Mouse (Mus musculus) limb, embryonic 15.5 days (tissue): ENCODE measurements around the gene Igfbp6. TPM values are rescaled to one million over a fixed set of nuclear protein-coding genes. Genes with fewer than 3 reads are reported as not detected.
"Not testable (repeated sequence)": the region's sequence is repeated elsewhere in the genome, so short reads cannot be mapped to it uniquely, and the experiment has no call there.

Experiments used
- ATAC-seq: fragments of 200-750 bp; cut with Nextera tagmentation; 2 replicates; pipeline ENCODE4 v1.8.0; 2017; ENCODE audit warnings: low read depth, moderate TSS enrichment; ENCODE audit not compliant: insufficient number of reproducible peaks, low FRiP score, low TSS enrichment
- H3K27ac ChIP-seq: fragments of 300-500 bp; sonication (generic); 2 replicates; pipeline ENCODE4 v1.5.1; 2015; ENCODE audit warnings: moderate library complexity, mild to moderate bottlenecking, inconsistent platforms
- H3K27me3 ChIP-seq: fragments of 300-500 bp; sonication (generic); 2 replicates; pipeline ENCODE4 v1.6.1; 2015; ENCODE audit warnings: inconsistent platforms
- H3K36me3 ChIP-seq: fragments of 300-500 bp; sonication (generic); 2 replicates; pipeline ENCODE4 v1.6.1; 2015; ENCODE audit warnings: inconsistent platforms
- H3K4me1 ChIP-seq: fragments of 300-500 bp; sonication (generic); 2 replicates; pipeline ENCODE4 v1.6.1; 2015; ENCODE audit warnings: inconsistent platforms
- H3K4me2 ChIP-seq: fragments of 300-500 bp; sonication (generic); 2 replicates; pipeline ENCODE4 v1.6.1; 2015; ENCODE audit warnings: mild to moderate bottlenecking, inconsistent platforms
- H3K4me3 ChIP-seq: fragments of 300-500 bp; sonication (generic); 2 replicates; pipeline ENCODE4 v1.5.1; 2015; ENCODE audit warnings: mild to moderate bottlenecking, inconsistent platforms
- H3K9ac ChIP-seq: fragments of 300-500 bp; sonication (generic); 2 replicates; pipeline ENCODE4 v1.6.1; 2015; ENCODE audit warnings: inconsistent platforms
- H3K9me3 ChIP-seq: fragments of 300-500 bp; sonication (generic); 2 replicates; pipeline ENCODE4 v1.6.1; 2016; ENCODE audit warnings: inconsistent platforms
- WGBS: fragments of 180-500 bp; shearing (Covaris S2); methylation state at CpG from one replicate; pipeline ENCODE4 v1.1.7; 2015; 5-methylcytosine and 5-hydroxymethylcytosine counted together
- polyA plus RNA-seq: library from polyadenylated mRNA; unstranded; fragments of >200 nt; fragmentation: Nextera tagmentation; extraction: Ambion mirVana; gene quantifications from 2 replicates; pipeline ENCODE4 v1.2.1, GENCODE M21; 2015

Gene Igfbp6
- polyA plus RNA-seq, 1 experiment from 2014 or later = 17.5 TPM

GRCm38 (mm10) chr15:102146882-102147281, 2.7 kb downstream of the Igfbp6 start:
- Histone ChIP-seq H3K4me2 (no peak overlapping the region), H3K4me3 (no peak overlapping the region), H3K4me1 (peaks cover 39% of the 10 kb centered on the region), H3K27ac (no peak overlapping the region), H3K9me3 (no peaks in the 10 kb centered on the region), H3K9ac (no peak overlapping the region), H3K36me3 (no peaks in the 10 kb centered on the region), H3K27me3 (peaks cover 23% of the 10 kb centered on the region)
- no peak for ATAC-seq
- WGBS = 5% methylated on average over 1 of the region's 1 CpGs

- Histone ChIP-seq H3K4me1 (peaks cover 38% of the 10 kb centered on the region), H3K27me3 (peaks cover 23% of the 10 kb centered on the region), H3K4me3 (no peak overlapping the region), H3K4me2 (no peak overlapping the region), H3K9ac (0 out of 2 replicates have a peak overlapping the region, but pooled peaks have one; percentile 20), H3K27ac (no peak overlapping the region), H3K9me3 (no peaks in the 10 kb centered on the region), H3K36me3 (no peaks in the 10 kb centered on the region)
- WGBS = 66% methylated on average over 16 of the region's 16 CpGs
- ATAC-seq = no peak
Observed at GRCm38 (mm10) chr15:102147674-102148402, 3.7 kb downstream of the Igfbp6 start.

GRCm38 (mm10) chr15:102149561-102149960, 5.4 kb downstream of the Igfbp6 start:
- Histone ChIP-seq H3K9me3 (no peaks in the 10 kb centered on the region), H3K4me3 (no peak overlapping the region), H3K27ac (no peak overlapping the region), H3K9ac (no peak overlapping the region), H3K27me3 (peaks cover 16% of the 10 kb centered on the region), H3K36me3 (no peaks in the 10 kb centered on the region), H3K4me2 (no peak overlapping the region), H3K4me1 (peaks cover 23% of the 10 kb centered on the region)
- no peak for ATAC-seq
- WGBS = 79% methylated on average over 4 of the region's 4 CpGs

- Histone ChIP-seq H3K9ac (no peak within 1 kb of the TSS), H3K9me3 (no peaks in the 10 kb centered on the region), H3K27ac (no peak within 1 kb of the TSS), H3K36me3 (no peaks in the 10 kb centered on the region), H3K4me3 (no peak within 1 kb of the TSS), H3K4me2 (no peak within 1 kb of the TSS), H3K27me3 (peaks cover 7% of the 10 kb centered on the region), H3K4me1 (peaks cover 18% of the 10 kb centered on the region)
- WGBS = 48% methylated on average over 20 of the region's 20 CpGs
- ATAC-seq = no peak
Observed at GRCm38 (mm10) chr15:102150301-102151135, 6.4 kb downstream of the Igfbp6 start, which contains the start of gene Soat2. Gene Soat2 (plus strand): TSS chr15:102150526.

GRCm38 (mm10) chr15:102152646-102153045, 8.5 kb downstream of the Igfbp6 start:
- Histone ChIP-seq H3K36me3 (no peaks in the 10 kb centered on the region), H3K27me3 (no peaks in the 10 kb centered on the region), H3K9ac (no peak overlapping the region), H3K4me1 (peaks cover 15% of the 10 kb centered on the region), H3K27ac (no peak overlapping the region), H3K4me3 (no peak overlapping the region), H3K9me3 (no peaks in the 10 kb centered on the region), H3K4me2 (no peak overlapping the region)
- no peak for ATAC-seq
- 41% methylated on average over 4 of the region's 4 CpGs for WGBS

- H3K4me3 ChIP-seq, H3K36me3 ChIP-seq, H3K9me3 ChIP-seq, H3K4me2 ChIP-seq, H3K27me3 ChIP-seq, ATAC-seq, H3K4me1 ChIP-seq, H3K9ac ChIP-seq, H3K27ac ChIP-seq: not testable (repeated sequence)
- WGBS = 86% methylated on average over 6 of the region's 6 CpGs
Observed at GRCm38 (mm10) chr15:102155006-102155405, 10.8 kb downstream of the Igfbp6 start.

- Histone ChIP-seq H3K36me3 (no peaks in the 10 kb centered on the region), H3K4me3 (no peak overlapping the region), H3K4me1 (no peaks in the 10 kb centered on the region), H3K9me3 (no peaks in the 10 kb centered on the region), H3K9ac (no peak overlapping the region), H3K27me3 (no peaks in the 10 kb centered on the region), H3K4me2 (no peak overlapping the region), H3K27ac (no peak overlapping the region)
- no peak for ATAC-seq
- 47% methylated on average over 20 of the region's 20 CpGs for WGBS
Observed at GRCm38 (mm10) chr15:102156836-102157235, 12.7 kb downstream of the Igfbp6 start.

- no peak for ATAC-seq
- H3K27me3 ChIP-seq = no peaks in the 10 kb centered on the region
- H3K4me2 ChIP-seq = no peak overlapping the region
- peaks cover 5% of the 10 kb centered on the region; the same call in 1 of the 2 replicates for H3K4me1 ChIP-seq
- H3K9ac ChIP-seq = no peak overlapping the region
- H3K27ac ChIP-seq = no peak overlapping the region
- no peaks in the 10 kb centered on the region for H3K9me3 ChIP-seq
- 60% methylated on average over 26 of the region's 27 CpGs for WGBS
- no peaks in the 10 kb centered on the region for H3K36me3 ChIP-seq
- H3K4me3 ChIP-seq = no peak overlapping the region
Observed at GRCm38 (mm10) chr15:102160415-102161060, 16.4 kb downstream of the Igfbp6 start.

- Histone ChIP-seq H3K36me3 (no peaks in the 10 kb centered on the region), H3K27ac (no peak overlapping the region), H3K4me3 (no peak overlapping the region), H3K4me1 (peaks cover 27% of the 10 kb centered on the region), H3K4me2 (no peak overlapping the region), H3K9me3 (no peaks in the 10 kb centered on the region), H3K27me3 (no peaks in the 10 kb centered on the region), H3K9ac (no peak overlapping the region)
- no peak for ATAC-seq
- WGBS = 62% methylated on average over 3 of the region's 3 CpGs
Observed at GRCm38 (mm10) chr15:102163900-102164693, 19.9 kb downstream of the Igfbp6 start.

- Histone ChIP-seq H3K36me3 (no peaks in the 10 kb centered on the region), H3K9ac (no peak overlapping the region), H3K4me1 (peaks cover 29% of the 10 kb centered on the region), H3K27ac (peak overlapping the region; percentile 27; the same call in 1 of the 2 replicates), H3K27me3 (no peaks in the 10 kb centered on the region), H3K4me3 (no peak overlapping the region), H3K4me2 (no peak overlapping the region), H3K9me3 (no peaks in the 10 kb centered on the region)
- no peak for ATAC-seq
- 24% methylated on average over 6 of the region's 6 CpGs for WGBS
Observed at GRCm38 (mm10) chr15:102165468-102166100, 21.4 kb downstream of the Igfbp6 start.

- Histone ChIP-seq H3K4me1 (peaks cover 29% of the 10 kb centered on the region), H3K36me3 (peaks cover 9% of the 10 kb centered on the region), H3K9ac (no peak overlapping the region), H3K27ac (peak overlapping the region; percentile 74), H3K4me3 (no peak overlapping the region), H3K9me3 (no peaks in the 10 kb centered on the region), H3K4me2 (0 out of 2 replicates have a peak overlapping the region, but pooled peaks have one; percentile 4), H3K27me3 (no peaks in the 10 kb centered on the region)
- 19% methylated on average over 6 of the region's 6 CpGs for WGBS
- peak; percentile 61; the same call in 1 of the 2 replicates for ATAC-seq
Observed at GRCm38 (mm10) chr15:102167620-102168021, 23.5 kb downstream of the Igfbp6 start.
